Mouse (Mus musculus) liver, embryonic 11.5 days (tissue): ENCODE results near the gene Limk2. TPM values are rescaled to one million over a fixed set of nuclear protein-coding genes. Genes with fewer than 3 reads are reported as not detected.

Experiments used
- ATAC-seq: fragments of 200-750 bp; cut with Nextera tagmentation; replicated peaks from 2 replicates; pipeline ENCODE4 v1.8.0; 2017; ENCODE audit warnings: moderate number of reproducible peaks, mild to moderate bottlenecking, moderate TSS enrichment, moderate library complexity; ENCODE audit not compliant: low FRiP score
- DNase-seq: peaks from one replicate; pipeline ENCODE4 v3.0.0-alpha.2; 2017; ENCODE audit warnings: low spot score
- H3K27ac ChIP-seq: fragments of 300-500 bp; sonication (generic); 2 replicates; pipeline ENCODE4 v1.5.1; 2014; ENCODE audit warnings: mild to moderate bottlenecking, low read depth, low read length, control low read depth
- H3K27me3 ChIP-seq: fragments of 300-500 bp; sonication (generic); replicated peaks from 2 replicates; pipeline ENCODE4 v1.6.1; 2014; ENCODE audit warnings: low read length, mixed read lengths; ENCODE audit not compliant: control insufficient read depth, insufficient read depth
- H3K36me3 ChIP-seq: fragments of 300-500 bp; sonication (generic); 2 replicates; pipeline ENCODE4 v1.6.1; 2014; ENCODE audit warnings: mild to moderate bottlenecking, low read length, moderate library complexity, mixed read lengths; ENCODE audit not compliant: control insufficient read depth, insufficient read depth
- H3K4me1 ChIP-seq: fragments of 300-500 bp; sonication (generic); replicated peaks from 2 replicates; pipeline ENCODE4 v1.6.1; 2014; ENCODE audit warnings: low read length, mixed read lengths; ENCODE audit not compliant: control insufficient read depth, insufficient read depth
- H3K4me2 ChIP-seq: fragments of 300-500 bp; sonication (generic); 2 replicates; pipeline ENCODE4 v1.6.1; 2014; ENCODE audit warnings: mild to moderate bottlenecking, control low read depth, moderate library complexity
- H3K4me3 ChIP-seq: fragments of 300-500 bp; sonication (generic); 2 replicates; pipeline ENCODE4 v1.5.1; 2014; ENCODE audit warnings: low read depth, low read length, control low read depth
- H3K9ac ChIP-seq: fragments of 300-500 bp; sonication (generic); 2 replicates; pipeline ENCODE4 v1.6.1; 2014; ENCODE audit warnings: low read depth, low read length, control low read depth
- H3K9me3 ChIP-seq: fragments of 300-500 bp; sonication (generic); 2 replicates; pipeline ENCODE4 v1.6.1; 2016; ENCODE audit warnings: low read length, inconsistent platforms, mixed read lengths; ENCODE audit not compliant: control insufficient read depth
- WGBS: fragments of 180-500 bp; shearing (Covaris S2); extraction: QIAGEN DNeasy Blood & Tissue Kit; methylation state at CpG from one replicate; pipeline ENCODE4 v1.1.7; 2014; 5-methylcytosine and 5-hydroxymethylcytosine counted together
- polyA plus RNA-seq: library from polyadenylated mRNA; unstranded; fragments of >200 nt; fragmentation: Nextera tagmentation; extraction: Ambion mirVana; gene quantifications from 2 replicates; pipeline ENCODE4 v1.2.1, GENCODE M21; 2014

Limk2 gene
- polyA plus RNA-seq, 1 experiment from 2014 or later, result 37.7 TPM

DNA sequence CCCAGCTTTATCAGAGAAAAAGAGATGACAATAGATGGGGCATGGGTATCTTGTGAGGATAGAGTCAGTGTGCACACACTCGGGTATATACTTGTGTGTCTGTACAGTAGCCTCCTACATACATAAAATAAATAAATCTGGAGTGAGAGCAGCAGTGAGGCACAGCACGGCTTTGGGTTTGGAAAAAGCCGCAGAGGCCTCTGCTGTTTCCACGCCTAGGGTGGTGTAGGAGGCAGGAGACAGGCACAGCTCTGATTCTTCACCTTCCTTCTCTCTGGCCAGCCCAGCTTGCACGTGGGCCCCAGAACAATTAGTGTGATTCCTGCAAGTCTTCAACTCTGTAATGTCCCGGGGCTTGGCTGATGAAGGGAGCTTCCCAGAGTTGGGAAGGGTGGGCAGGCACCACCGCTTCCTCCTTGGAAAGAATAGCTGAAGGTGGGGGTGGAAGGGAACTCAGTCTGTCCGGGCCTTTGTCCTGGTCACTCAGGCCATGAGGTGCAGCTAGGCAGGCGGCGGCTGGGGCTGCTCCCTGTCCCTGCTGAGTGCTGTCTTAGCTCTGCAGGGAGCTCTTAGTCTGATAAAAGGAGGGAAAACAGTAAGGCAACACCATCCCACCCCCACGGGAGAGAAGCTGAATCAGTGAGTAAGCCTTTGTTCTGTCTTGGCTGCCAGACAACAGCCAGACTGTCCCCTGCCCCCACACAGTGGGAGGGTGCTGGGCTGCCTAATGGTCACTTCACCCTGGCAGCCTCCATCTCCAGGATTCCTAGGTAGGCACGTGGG lies 71.6 kb downstream of the Limk2 start:
- no peak overlapping the region for H3K27ac ChIP-seq
- peak; percentile 42; the same call in 1 of the 2 replicates for ATAC-seq

GRCm38 (mm10) chr11:3336602-3337001 lies 72.4 kb downstream of the Limk2 start:
- whole genome bisulfite sequencing, result 68% methylated on average over 3 of the region's 3 CpGs
- H3K27me3 ChIP-seq, result no peaks in the 10 kb centered on the region; the same call in 1 of the 2 replicates
- H3K9ac ChIP-seq, result no peak overlapping the region
- no peak for DNase-seq
- H3K27ac ChIP-seq, result no peak overlapping the region
- no peak overlapping the region for H3K4me2 ChIP-seq
- no peaks in the 10 kb centered on the region for H3K9me3 ChIP-seq
- H3K36me3 ChIP-seq, result no peaks in the 10 kb centered on the region
- H3K4me1 ChIP-seq, result peaks cover 18% of the 10 kb centered on the region
- no peak overlapping the region for H3K4me3 ChIP-seq
- ATAC-seq, result no peak

More for the DNA sequence above, 71.6 kb downstream of the Limk2 start:
- Histone ChIP-seq H3K27me3 (no peaks in the 10 kb centered on the region), H3K4me1 (peaks cover 18% of the 10 kb centered on the region), H3K36me3 (no peaks in the 10 kb centered on the region), H3K9me3 (no peaks in the 10 kb centered on the region), H3K4me3 (no peak overlapping the region), H3K9ac (no peak overlapping the region), H3K4me2 (no peak overlapping the region)
- DNase-seq, result peak; percentile 45
- WGBS, result 28% methylated on average over 12 of the region's 12 CpGs

- no peaks in the 10 kb centered on the region; the same call in 1 of the 2 replicates for H3K27me3 ChIP-seq
- no peak for ATAC-seq
- peaks cover 26% of the 10 kb centered on the region for H3K4me1 ChIP-seq
- no peak overlapping the region for H3K9ac ChIP-seq
- no peaks in the 10 kb centered on the region for H3K36me3 ChIP-seq
- no peak overlapping the region for H3K4me3 ChIP-seq
- DNase-seq, result no peak
- WGBS, result 18% methylated on average over 11 of the region's 11 CpGs
- H3K4me2 ChIP-seq, result peak overlapping the region; percentile 7; the same call in 1 of the 2 replicates
- H3K27ac ChIP-seq, result no peak overlapping the region
- H3K9me3 ChIP-seq, result no peaks in the 10 kb centered on the region
Measured at GRCm38 (mm10) chr11:3335651-3336216, 73.3 kb downstream of the Limk2 start.

DNA sequence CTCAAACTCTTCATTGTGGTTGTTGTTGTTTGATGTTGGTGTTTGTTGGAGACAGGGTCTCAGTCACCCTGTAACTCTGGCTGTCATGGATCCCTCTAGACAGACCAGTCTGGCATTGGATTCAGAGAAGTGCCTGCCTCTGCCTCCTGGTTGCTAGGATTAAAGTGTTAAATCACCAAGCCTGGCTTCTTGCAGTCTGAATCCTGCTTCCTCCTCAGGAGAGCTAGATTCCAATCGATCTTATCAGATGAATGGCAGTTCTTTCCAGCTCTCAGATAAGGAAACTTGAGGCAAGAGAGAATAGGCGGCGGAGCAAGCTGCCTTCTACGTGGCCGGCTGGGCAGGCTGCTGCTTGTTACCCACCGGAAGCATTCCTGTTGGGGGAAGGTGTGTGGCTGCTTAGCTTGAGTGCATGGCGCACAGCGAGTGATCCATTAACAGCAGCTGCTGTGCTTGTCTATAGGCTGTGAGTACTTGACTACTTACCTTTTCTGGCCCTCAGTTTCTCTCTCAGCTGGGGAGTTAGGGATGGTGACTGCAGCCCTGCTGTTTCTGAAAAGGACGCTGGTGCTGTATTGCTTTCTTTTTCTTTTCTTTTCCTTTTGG lies 74.2 kb downstream of the Limk2 start:
- Histone ChIP-seq H3K4me3 (no peak overlapping the region), H3K27me3 (no peaks in the 10 kb centered on the region; the same call in 1 of the 2 replicates), H3K9ac (no peak overlapping the region), H3K9me3 (no peaks in the 10 kb centered on the region), H3K27ac (no peak overlapping the region), H3K4me2 (no peak overlapping the region; the same call in 1 of the 2 replicates), H3K36me3 (no peaks in the 10 kb centered on the region), H3K4me1 (peaks cover 26% of the 10 kb centered on the region)
- 16% methylated on average over 9 of the region's 9 CpGs for WGBS
- no peak for ATAC-seq
- DNase-seq, result no peak

DNA sequence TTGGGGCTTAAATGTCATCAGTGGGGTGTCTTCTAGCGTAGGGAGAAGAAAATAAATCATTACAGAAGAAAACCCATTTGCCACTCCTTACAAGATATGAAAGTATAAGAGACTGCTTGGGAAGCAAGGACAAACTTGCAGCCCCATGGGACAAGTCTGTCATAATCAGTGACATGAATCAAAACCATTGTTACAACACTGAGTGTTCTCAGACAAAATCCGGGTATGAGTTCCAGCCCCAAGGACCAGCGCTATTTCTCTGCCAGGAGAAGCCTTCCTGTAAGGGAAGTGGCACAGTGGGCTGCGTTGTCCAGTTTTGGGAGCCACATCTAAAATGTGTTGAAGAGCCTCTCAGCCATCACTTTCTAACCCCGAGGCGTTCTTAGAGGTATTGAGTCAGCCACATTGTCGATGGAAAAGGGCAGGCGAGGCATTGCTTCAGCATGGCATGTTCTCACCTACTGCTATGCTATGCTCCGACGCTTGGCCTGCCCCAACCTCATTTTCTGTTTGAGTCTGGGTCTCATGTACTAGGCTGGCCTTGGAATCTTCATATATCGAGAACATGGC lies 74.8 kb downstream of the Limk2 start:
- H3K36me3 ChIP-seq, result no peaks in the 10 kb centered on the region
- 86% methylated on average over 11 of the region's 11 CpGs for WGBS
- no peak overlapping the region for H3K4me2 ChIP-seq
- H3K4me1 ChIP-seq, result peaks cover 26% of the 10 kb centered on the region
- no peaks in the 10 kb centered on the region; the same call in 1 of the 2 replicates for H3K27me3 ChIP-seq
- H3K9me3 ChIP-seq, result no peaks in the 10 kb centered on the region
- no peak overlapping the region for H3K9ac ChIP-seq
- H3K4me3 ChIP-seq, result no peak overlapping the region
- DNase-seq, result no peak
- no peak overlapping the region for H3K27ac ChIP-seq
- ATAC-seq, result no peak

DNA sequence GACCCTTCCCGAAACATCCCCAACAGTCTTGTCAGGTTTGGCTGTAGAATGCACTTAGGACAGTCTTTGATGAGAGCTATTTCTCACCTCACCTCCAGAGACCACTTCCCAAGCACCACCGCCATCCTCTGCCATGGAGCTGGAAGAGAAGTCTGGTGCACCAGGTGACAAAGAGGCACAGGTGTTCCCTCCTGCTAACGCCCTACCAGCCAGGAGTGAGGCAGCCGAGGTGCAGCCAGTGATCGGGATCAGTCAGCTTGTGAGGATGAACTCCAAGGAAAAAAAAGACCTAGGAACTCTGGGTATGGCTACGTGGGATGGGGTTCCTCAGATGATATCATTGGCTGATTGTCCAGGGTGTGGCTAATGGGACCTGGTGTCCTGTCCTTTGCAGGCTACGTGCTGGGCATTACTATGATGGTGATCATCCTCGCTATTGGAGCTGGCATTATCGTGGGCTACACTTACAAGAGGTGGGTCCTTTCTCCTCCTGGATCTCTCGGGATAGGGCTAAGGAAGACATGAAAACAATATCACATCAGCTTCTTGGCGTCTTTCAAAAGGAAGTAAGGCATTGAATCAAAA lies 75.8 kb downstream of the Limk2 start:
- ATAC-seq (no peak), DNase-seq (no peak)
- Histone ChIP-seq H3K36me3 (no peaks in the 10 kb centered on the region), H3K9me3 (no peaks in the 10 kb centered on the region), H3K9ac (no peak overlapping the region), H3K4me1 (peaks cover 26% of the 10 kb centered on the region), H3K27me3 (no peaks in the 10 kb centered on the region; the same call in 1 of the 2 replicates), H3K4me3 (no peak overlapping the region), H3K4me2 (no peak overlapping the region), H3K27ac (no peak overlapping the region)
- WGBS, result 82% methylated on average over 11 of the region's 11 CpGs

DNA sequence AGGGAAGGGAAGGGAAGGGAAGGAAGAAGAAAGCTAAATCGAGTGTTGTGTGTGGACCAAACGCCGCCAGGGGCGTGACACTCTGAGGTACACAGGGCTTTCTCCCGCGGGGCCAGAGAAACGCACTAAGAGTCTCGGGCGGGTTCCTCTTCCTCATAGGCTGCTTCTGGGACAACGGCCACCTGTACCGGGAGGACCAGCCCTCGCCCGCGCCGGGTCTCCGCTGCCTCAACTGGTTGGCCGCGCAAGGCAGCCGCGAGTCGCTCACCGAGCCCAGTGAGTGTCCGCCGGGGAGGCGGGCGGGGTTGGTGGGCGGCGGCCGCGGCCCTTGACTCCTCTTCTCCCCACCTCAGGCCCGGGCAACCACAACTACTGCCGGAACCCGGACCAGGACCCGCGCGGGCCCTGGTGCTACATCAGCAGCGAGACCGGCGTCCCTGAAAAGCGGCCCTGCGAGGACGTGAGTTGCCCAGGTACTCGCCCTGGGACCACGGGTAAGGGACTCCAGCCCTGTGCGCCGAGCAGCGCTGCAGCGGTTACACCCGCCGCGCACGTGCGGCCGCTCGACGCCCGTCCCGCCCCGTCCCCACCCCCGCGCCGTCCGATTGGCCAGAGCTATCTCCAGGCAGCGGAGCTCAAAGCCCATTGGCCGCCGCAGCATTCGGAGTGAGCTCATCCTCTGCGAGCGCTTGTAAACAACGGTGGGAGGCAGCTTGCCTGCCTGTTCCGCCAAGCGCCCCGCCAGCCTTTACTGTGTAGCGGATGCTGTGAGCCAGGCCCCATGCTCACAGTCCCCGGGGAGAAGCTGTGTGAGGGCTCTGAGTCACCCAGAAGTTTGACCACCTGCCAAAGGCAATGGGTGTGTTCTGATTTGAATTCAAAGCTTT lies 77.0 kb downstream of the Limk2 start:
- ATAC-seq (peak; percentile 97), DNase-seq (peak; percentile 92)
- Histone ChIP-seq H3K9me3 (no peaks in the 10 kb centered on the region), H3K4me2 (peak overlapping the region; percentile 96), H3K27me3 (no peaks in the 10 kb centered on the region; the same call in 1 of the 2 replicates), H3K27ac (no peak overlapping the region), H3K9ac (peak overlapping the region; percentile 56), H3K4me3 (peak overlapping the region; percentile 51), H3K36me3 (no peaks in the 10 kb centered on the region), H3K4me1 (peaks cover 26% of the 10 kb centered on the region)
- WGBS, result under 1% methylated on average over 75 of the region's 75 CpGs
